Mouse (Mus musculus) gastrocnemius, adult 8-10 months (tissue): ENCODE measurements around the gene Glipr1l3. TPM values are rescaled to one million over a fixed set of nuclear protein-coding genes. Genes with fewer than 3 reads are reported as not detected.
A peak's percentile ranks its signal among the peaks of the same experiment; 100 is the strongest.
"Not testable (repeated sequence)": the region's sequence is repeated elsewhere in the genome, so short reads cannot be mapped to it uniquely, and the experiment has no call there.

Experiments used
- DNase-seq, 2 experiments: peaks; one replicate each; pipeline ENCODE4 v3.0.0; 2022; ENCODE audit warnings: low spot score in 2 of 2
- total RNA-seq, 4 experiments: library from RNA; stranded (reverse); gene quantifications; 2 replicates each; pipeline ENCODE4 v1.2.4; 2022

The Glipr1l3 gene
- not detected for total RNA-seq

DNA sequence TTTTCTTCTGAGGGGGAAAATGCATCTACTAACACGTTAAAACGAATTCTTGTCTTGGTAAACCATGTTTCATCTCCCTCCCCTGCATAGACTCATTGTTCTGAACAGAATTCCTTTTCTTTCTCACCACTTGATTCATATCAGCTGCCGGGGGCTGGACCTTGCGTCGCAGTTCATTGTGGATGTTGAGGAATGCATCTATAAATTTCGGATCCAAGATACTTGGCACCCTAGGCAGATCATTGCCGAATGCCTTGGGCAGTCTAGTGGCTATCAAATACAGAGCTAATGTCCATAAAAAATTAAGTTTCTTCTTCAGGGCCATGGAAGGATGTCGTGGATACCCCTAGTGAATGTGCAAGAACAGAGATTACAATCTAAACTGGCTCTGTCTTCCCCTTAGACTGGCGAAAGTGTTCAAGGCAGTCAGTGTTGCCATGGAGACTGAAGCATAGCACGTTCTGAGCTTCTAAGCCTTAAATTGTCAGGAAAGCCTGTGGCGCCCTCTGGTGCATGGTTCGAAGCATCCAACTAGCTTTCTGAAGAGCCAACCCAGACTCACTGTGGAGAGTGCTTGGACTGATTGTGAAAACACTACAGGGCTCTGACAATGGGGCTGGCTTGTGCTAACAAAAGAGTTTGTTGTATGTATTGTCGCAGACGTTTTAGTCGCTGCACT is at the start of gene Glipr1l3:
Glipr1l3 (minus strand) TSS at position 446 of the 679 bp plus-strand sequence.
- not testable (repeated sequence) for DNase-seq

DNA sequence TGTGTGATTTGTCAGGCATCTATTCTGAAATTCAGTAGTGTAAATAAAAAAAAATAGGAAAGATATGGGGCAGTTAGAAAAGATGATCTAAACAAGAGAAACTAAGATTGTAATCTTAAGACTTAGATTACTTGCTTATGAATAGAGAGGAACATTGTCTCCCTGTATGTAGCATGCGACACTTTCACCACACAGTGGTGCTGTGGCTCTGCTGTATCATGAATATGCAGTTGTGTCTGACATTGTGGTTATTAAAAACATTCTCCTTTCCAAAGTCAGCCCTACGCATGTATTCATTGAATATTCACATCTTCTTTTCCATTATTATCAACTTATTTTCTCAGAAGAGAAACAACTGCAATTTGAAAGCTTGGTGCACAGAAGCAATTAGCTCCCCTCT is 43.3 kb upstream of the Glipr1l3 start:
- DNase-seq, result no peak

DNA sequence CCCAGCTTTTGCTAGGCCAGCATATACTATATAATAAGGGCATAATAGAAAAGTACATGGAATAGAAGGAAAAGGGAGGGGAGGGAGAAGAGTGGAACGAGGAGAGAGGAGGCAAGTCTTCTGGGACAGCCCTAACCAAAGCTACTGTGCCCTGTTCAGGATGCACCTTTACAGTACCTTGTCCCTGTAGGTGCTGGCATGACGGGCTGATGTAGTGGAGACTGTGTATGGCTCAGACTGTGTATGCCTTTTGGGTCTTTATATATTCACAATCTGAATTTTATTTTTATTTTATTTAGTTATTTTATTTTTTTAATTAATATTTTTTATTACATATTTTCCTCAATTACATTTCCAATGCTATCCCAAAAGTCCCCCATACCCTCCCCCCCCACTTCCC is 33.8 kb upstream of the Glipr1l3 start:
- not testable (repeated sequence) for DNase-seq

DNA sequence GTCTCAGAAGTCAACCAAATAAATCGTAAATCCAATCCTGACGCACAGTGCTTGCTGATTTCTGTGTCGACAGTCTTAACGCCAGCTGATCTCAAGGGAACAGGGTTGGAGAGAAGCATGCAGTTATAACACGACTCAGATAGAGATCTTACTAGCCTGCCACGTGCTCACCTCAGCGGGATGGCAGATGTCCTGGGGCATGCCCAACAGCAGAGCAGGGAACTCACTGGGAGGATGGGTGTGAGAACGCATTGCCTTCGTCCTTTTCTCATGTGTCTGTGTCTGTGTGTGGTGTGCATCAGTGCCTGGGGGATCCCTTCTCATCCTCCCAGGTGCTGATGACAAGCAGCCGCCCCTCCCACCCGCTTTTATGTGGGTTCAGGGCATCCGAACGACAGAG is 16.9 kb upstream of the Glipr1l3 start:
- DNase-seq, result not testable (repeated sequence)

DNA sequence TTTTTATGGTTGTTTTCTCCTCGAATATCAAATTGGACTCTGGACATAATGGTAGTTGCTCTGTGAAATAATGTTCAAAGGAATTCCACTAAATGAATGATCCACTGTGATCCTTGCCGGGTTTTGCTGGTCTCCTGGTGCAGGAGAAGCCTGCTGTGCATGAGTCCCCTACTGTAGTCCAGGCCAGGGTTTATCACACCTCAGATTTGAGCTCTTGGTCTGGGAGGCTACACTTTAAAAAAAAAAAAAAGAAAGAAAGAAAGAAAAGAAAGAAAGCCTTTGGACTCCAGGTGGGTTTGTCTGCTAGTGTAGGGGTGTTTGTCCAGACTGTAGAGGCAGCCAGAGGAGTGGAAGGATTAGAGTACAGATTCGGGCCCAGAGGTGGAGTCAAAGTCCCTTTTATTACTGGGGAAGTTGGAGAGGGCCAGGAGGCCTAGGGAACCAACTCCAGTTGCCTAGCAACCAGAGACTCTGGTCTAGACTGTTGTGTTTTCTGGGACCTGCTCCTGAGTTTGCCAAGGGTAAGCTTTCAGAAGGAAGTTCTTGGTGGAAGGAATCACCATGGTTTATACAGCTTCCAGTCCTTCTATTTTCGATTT is 3.1 kb upstream of the Glipr1l3 start, which contains the start of gene Caps2:
Caps2 (plus strand) TSS at position 454 of the 599 bp plus-strand sequence.
- no peak for DNase-seq

DNA sequence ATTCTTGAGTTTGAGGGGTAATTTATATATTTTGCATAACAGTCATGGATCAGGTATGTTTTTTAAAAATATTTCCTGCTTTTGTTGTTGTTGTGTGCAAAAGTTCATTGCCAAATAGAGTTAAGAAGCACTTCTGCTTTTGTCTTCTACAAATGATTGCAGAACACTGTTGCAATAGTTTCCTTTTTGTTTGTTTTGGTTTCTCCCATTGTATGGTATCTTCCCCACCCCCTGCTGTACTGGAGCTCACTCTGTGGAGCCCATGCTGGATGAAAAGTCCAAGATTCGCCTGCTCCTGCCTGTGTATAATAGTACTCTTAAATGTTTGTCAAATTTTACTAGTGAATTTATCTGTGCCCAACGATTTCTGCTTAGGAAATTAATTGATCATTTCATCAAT is 20.3 kb downstream of the Glipr1l3 start:
- no peak for DNase-seq

DNA sequence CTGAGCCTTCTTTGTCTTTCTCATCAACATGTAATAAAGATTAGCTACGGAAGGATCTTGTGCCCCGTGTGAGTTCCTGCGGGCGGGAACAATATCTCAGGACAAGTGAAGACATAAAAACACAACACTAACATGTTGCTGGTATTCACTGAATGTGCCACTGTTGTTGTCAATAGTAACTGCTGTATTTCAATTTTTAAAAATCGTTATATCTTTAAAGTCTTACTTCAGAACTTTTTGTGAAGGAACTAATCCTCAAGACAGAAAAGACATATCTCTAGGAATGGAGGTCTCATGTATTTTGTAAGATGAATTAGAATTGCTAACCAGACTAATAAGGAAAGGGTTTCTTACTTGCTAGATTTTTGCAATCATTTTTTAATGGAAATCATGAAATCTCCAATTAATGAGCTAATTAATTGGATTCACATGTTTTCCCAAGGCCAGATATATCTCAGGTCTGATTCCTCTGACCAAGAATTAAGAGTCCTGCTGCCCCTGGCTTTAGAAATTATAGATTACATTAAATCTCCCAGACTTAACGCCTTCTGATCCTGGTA is 21.2 kb downstream of the Glipr1l3 start:
- no peak for DNase-seq

DNA sequence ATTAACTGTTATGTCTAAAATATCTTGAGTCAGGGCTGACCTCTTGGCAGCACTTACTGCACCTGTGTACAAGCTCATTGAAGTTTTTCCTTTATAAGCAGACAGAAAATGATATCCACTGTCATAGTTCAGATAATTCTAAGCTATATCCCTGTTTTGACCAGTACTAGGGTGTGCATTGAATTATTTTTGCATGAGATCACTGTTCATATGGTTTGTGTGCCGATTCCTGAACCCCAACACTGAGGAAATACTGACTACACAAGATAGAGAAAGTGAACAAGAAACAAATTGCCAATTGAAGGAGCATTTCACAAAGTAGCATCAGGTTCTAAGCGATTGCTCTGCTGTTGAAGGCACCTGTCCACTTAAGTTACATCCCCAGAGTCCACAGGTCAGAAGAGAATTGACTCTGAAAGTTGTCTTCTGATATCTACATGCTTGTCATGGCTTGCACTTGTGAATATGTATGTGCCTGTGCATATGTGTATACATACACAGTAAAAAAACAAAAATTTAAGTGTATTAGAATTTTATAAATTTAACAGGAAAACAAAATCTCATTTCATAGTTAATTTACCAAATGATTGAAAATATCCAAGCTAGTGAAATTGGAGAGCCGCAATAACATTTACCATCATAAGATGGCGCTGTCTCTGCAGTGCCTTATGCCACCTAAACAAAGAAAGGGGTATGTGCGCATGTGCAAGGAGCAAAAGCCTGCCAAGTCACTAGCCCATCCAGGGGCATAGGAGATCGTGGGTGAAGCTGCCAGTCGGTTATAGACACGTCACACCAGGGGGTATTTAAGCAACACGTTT is 21.9 kb downstream of the Glipr1l3 start:
- no peak for DNase-seq

DNA sequence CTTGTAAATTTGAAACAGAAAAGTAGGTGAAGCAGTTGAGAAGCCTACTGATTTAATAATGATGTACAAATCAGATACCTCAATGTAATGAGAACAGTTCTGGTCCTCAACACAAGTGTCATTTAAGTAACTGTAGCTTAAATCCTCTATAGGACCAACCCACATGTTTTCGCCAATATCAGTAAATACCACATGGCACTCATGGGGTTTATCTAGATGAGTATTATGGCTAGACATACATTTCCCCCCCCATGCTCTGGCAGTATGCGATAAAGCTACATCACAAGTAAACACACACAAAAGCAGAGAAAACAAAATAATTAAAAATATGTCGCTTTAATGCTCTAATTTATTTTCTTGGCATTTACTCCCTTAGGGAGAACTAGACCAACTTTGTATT is 27.9 kb downstream of the Glipr1l3 start:
- DNase-seq, result no peak

DNA sequence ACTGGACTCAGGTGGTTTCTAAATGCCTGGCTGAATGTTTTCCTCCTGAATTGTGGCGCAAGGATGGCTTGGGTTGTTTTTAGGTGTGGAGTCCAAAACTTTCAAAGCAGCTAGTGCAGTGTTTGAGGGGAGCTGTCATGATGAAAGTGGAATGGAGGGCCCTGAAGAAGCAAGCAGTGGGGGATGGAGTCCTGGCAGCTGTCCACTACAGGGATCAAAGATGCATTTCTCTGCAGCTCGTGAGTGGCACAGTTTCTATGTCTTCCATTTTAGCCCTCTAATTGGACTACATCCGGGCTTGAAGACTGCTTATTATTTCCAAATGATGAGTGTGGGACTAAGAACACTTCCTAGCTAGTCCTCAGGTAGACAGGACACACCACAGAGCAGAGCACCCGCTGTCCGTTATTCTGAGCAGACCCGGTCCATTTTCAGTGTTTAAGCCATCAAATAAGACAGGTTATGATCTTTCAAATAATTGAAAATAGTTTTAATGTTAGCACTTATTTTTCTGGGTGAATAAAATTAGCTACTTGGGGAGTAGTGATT is 32.4 kb downstream of the Glipr1l3 start:
- DNase-seq, result not testable (repeated sequence)

DNA sequence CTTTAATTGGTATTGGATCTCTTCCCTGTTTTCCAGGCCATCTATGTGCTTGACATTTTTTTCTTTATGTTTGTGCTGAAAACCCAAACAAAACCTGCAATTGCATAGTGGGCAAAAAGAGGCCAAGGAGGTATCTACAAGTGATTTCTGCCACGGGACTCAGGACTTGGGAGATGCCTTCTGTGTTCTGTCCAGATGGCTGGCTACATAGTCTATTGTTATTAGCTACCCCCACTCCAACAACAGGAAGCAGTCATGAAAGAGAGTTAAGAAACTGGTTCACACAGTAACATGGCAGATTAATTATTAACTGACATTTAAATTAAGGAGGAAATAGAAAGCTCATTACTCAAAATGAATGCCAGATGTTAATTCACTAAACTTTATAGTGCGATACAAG is 35.0 kb downstream of the Glipr1l3 start:
- DNase-seq, result not testable (repeated sequence)

DNA sequence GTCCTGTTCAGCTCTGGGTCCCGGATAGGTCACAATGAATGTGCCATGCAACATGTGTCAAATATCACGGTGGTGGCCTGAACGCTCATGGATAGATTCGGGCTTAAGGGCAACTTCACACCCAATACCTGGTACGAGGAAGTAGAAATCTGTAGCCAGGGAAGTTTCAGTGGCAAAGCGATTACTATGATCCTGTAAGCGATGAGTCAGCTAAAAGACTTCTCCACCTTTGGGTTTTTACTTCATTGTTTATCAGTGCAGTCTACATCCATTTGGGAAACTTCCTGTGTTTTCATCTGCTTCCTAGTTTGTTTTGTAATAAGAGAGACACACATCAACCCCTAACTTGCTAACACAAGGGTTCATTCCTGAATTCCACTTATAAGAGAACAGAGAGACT is 49.7 kb downstream of the Glipr1l3 start:
- DNase-seq, result no peak

DNA sequence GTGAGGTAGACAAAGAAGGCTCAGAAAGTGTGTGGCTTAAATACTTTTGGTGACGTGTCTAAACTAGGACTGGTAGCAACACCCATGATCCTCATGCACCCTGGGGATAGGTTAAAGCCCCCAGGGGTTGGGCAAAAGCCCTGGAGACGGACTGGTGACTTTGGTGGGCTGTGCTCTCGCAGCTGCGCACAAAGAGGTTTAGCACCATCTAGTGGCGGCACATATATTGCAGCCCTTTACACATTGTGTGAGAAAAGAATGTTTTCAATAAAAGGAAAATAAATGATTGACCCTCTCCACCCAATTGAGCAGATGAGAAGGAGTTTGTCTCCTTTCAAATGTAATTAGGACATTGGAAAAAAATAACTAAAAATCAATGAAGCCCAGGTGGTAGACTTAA is 54.3 kb downstream of the Glipr1l3 start:
- peak; percentile 7 to 10 for DNase-seq

Other genes starting within 250 kb of the Glipr1l3 start
- gene Krr1, start 187.7 kb downstream of the Glipr1l3 start, total RNA-seq, result 10 to 100 TPM; 24.5 to 29.6 (median 27.4) TPM
- under 1 TPM in 2 of 4 experiments, not detected in 2; 0.27 to 0.90 TPM for gene Glipr1, start 157.7 kb downstream of the Glipr1l3 start, total RNA-seq
- not detected for gene Glipr1l1, start 100.1 kb downstream of the Glipr1l3 start, total RNA-seq
- gene Glipr1l2, start 77.0 kb downstream of the Glipr1l3 start, total RNA-seq, result not detected
- gene Caps2, start 3.3 kb upstream of the Glipr1l3 start, total RNA-seq, result not detected
- gene Kcnc2, start 110.8 kb upstream of the Glipr1l3 start, total RNA-seq, result under 1 TPM; 0.07 to 0.94 (median 0.14) TPM